ENCODE assay signal across 8 mouse cellular contexts in the genomic region with DNA sequence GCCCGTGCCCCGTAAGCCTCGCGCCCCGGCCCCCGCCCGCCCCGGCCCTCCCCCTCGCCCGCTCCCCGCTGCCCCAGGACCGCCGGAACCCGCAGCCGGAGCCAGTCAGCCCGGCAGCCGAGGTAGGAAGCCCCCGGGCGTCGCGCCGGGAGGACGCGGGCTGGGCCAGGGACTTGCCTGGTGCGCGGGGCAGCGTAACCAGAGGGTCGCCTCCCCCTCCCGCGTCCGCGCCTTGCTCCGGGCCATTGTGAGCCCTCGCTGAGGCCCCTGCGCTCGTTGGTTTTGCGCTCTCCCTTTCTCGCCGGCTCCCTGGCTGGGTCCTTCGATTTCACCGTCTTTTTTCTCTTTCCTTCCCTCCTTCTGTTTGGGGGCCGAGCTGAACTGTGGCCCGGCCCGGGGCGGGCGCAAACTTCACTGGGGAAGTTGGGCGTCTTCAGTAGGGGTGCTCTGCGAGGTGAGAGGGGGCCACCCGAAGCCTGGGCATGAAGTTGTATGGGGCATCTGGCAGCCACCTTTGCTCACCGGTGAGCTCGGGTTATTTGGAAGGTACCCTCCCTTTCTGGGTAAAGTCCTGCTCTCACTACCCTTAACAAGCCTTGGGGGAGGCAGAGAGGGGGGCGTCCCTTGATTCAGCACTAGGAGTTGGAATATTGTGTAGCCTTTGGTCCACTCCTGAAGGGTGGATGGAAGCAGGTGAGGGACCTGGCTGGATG. TPM values are rescaled to one million over a fixed set of nuclear protein-coding genes. Genes with fewer than 3 reads are reported as not detected.
DNase-seq lines count a peak whose midpoint lies in the region; ATAC-seq lines count a peak whose summit lies in the region.

No protein-coding gene starts in this region.

- H3K36me3 ChIP-seq in forebrain, embryonic 16.5 days (ENCODE audit: control insufficient read depth, insufficient read depth) = no peaks in the 10 kb centered on the region; the same call in 1 of the 2 replicates
- peaks cover 16% of the 10 kb centered on the region for H3K36me3 ChIP-seq in limb, embryonic 13.5 days
- H3K36me3 ChIP-seq in neural tube, embryonic 15.5 days = 0 out of 2 replicates have a peak, but pooled peaks cover 4% of the 10 kb centered on the region

- H3K27me3 ChIP-seq in forebrain, embryonic 16.5 days (replicated peaks; ENCODE audit: control insufficient read depth, insufficient read depth, low read length) = no peaks in the 10 kb centered on the region
- no peaks in the 10 kb centered on the region for H3K27me3 ChIP-seq in limb, embryonic 13.5 days
- no peaks in the 10 kb centered on the region for H3K27me3 ChIP-seq in neural tube, embryonic 15.5 days (replicated peaks)

- 0% methylated on average over 43 of the region's 52 CpGs for WGBS in forebrain, embryonic 16.5 days
- WGBS in limb, embryonic 13.5 days = under 1% methylated on average over 43 of the region's 52 CpGs
- WGBS in neural tube, embryonic 15.5 days = under 1% methylated on average over 49 of the region's 52 CpGs

- H3K9ac ChIP-seq in forebrain, embryonic 16.5 days (replicated peaks; ENCODE audit: low read depth, low read length) = peak overlapping the region; percentile 83
- peak overlapping the region; percentile 97 for H3K9ac ChIP-seq in limb, embryonic 13.5 days
- peak overlapping the region; percentile 88 for H3K9ac ChIP-seq in neural tube, embryonic 15.5 days (replicated peaks)

- H3K4me1 ChIP-seq in forebrain, embryonic 16.5 days (replicated peaks; ENCODE audit: control insufficient read depth, insufficient read depth, low read length) = peaks cover 57% of the 10 kb centered on the region
- peaks cover 70% of the 10 kb centered on the region for H3K4me1 ChIP-seq in limb, embryonic 13.5 days
- H3K4me1 ChIP-seq in neural tube, embryonic 15.5 days = peaks cover 72% of the 10 kb centered on the region

- H3K4me2 ChIP-seq in forebrain, embryonic 16.5 days (ENCODE audit: low read length) = peak overlapping the region; percentile 91
- peak overlapping the region; percentile 100 for H3K4me2 ChIP-seq in limb, embryonic 13.5 days (replicated peaks)
- H3K4me2 ChIP-seq in neural tube, embryonic 15.5 days = peak overlapping the region; percentile 95

- peak; percentile 52 for DNase-seq in cerebellum, adult 11-12 months
- DNase-seq in cerebellum, postnatal 25 days = no peak
- DNase-seq in right cerebral cortex, postnatal 10 days (ENCODE audit: low spot score in 2 of 2) = peak; percentile 54 to 56
- no peak for DNase-seq in right cerebral cortex, adult 2 months (ENCODE audit: low spot score in 2 of 2)
- DNase-seq in urinary bladder, adult 2 months (ENCODE audit: low spot score) = no peak

- no peaks in the 10 kb centered on the region for H3K9me3 ChIP-seq in forebrain, embryonic 16.5 days (ENCODE audit: control insufficient read depth, low read length)
- no peaks in the 10 kb centered on the region for H3K9me3 ChIP-seq in limb, embryonic 13.5 days
- H3K9me3 ChIP-seq in neural tube, embryonic 15.5 days (replicated peaks) = no peaks in the 10 kb centered on the region

- peak overlapping the region; percentile 57 for H3K4me3 ChIP-seq in forebrain, embryonic 16.5 days (replicated peaks; ENCODE audit: low read length)
- H3K4me3 ChIP-seq in limb, embryonic 13.5 days = peak overlapping the region; percentile 90
- peak overlapping the region; percentile 82 for H3K4me3 ChIP-seq in neural tube, embryonic 15.5 days (replicated peaks)

- peak; percentile 54 for ATAC-seq in forebrain, embryonic 16.5 days
- ATAC-seq in limb, embryonic 13.5 days (ENCODE audit: low FRiP score, low read depth) = peak; percentile 9; the same call in 1 of the 2 replicates
- ATAC-seq in neural tube, embryonic 15.5 days (ENCODE audit: low FRiP score) = peak; percentile 46

- H3K27ac ChIP-seq in forebrain, embryonic 16.5 days (ENCODE audit: low read length) = peak overlapping the region; percentile 91
- H3K27ac ChIP-seq in limb, embryonic 13.5 days = peak overlapping the region; percentile 96
- peak overlapping the region; percentile 94 for H3K27ac ChIP-seq in neural tube, embryonic 15.5 days (replicated peaks)

RNA-seq across cellular contexts. Expression of a gene that starts 0.5 kb away (rescaled TPM):
- 10.8 and 12.1 TPM in 2 replicates for polyA plus RNA-seq in forebrain, embryonic 16.5 days (2015; fragmentation: Nextera tagmentation; extraction: Ambion mirVana)
- polyA plus RNA-seq in limb, embryonic 13.5 days (2015; fragmentation: Nextera tagmentation; extraction: Ambion mirVana) = 32.0 and 39.4 TPM in 2 replicates
- polyA plus RNA-seq in neural tube, embryonic 15.5 days (2015; fragmentation: Nextera tagmentation; extraction: Ambion mirVana) = 17.2 and 18.7 TPM in 2 replicates
- 40.3 and 43.3 TPM in 2 replicates for polyA plus RNA-seq in urinary bladder, adult 2 months (2012; rRNA removed)

RNA-seq across cellular contexts. Expression of a gene that starts 29.8 kb away (rescaled TPM):
- polyA plus RNA-seq in forebrain, embryonic 16.5 days (2015; fragmentation: Nextera tagmentation; extraction: Ambion mirVana) = 132 and 157 TPM in 2 replicates
- polyA plus RNA-seq in limb, embryonic 13.5 days (2015; fragmentation: Nextera tagmentation; extraction: Ambion mirVana) = 105 and 106 TPM in 2 replicates
- 150 and 179 TPM in 2 replicates for polyA plus RNA-seq in neural tube, embryonic 15.5 days (2015; fragmentation: Nextera tagmentation; extraction: Ambion mirVana)
- polyA plus RNA-seq in urinary bladder, adult 2 months (2012; rRNA removed) = 57.5 and 64.8 TPM in 2 replicates

RNA-seq across cellular contexts. Expression of a gene that starts 35.3 kb away (rescaled TPM):
- polyA plus RNA-seq in forebrain, embryonic 16.5 days (2015; fragmentation: Nextera tagmentation; extraction: Ambion mirVana) = 13.2 and 14.9 TPM in 2 replicates
- 24.9 and 26.3 TPM in 2 replicates for polyA plus RNA-seq in limb, embryonic 13.5 days (2015; fragmentation: Nextera tagmentation; extraction: Ambion mirVana)
- 8.6 and 12.3 TPM in 2 replicates for polyA plus RNA-seq in neural tube, embryonic 15.5 days (2015; fragmentation: Nextera tagmentation; extraction: Ambion mirVana)
- 8.4 and 9.3 TPM in 2 replicates for polyA plus RNA-seq in urinary bladder, adult 2 months (2012; rRNA removed)

RNA-seq across cellular contexts. Expression of a gene that starts 44.8 kb away (rescaled TPM):
- 3.2 and 4.3 TPM in 2 replicates for polyA plus RNA-seq in forebrain, embryonic 16.5 days (2015; fragmentation: Nextera tagmentation; extraction: Ambion mirVana)
- 35.6 and 35.9 TPM in 2 replicates for polyA plus RNA-seq in limb, embryonic 13.5 days (2015; fragmentation: Nextera tagmentation; extraction: Ambion mirVana)
- 7.1 and 8.8 TPM in 2 replicates for polyA plus RNA-seq in neural tube, embryonic 15.5 days (2015; fragmentation: Nextera tagmentation; extraction: Ambion mirVana)
- 26.6 and 28.5 TPM in 2 replicates for polyA plus RNA-seq in urinary bladder, adult 2 months (2012; rRNA removed)

RNA-seq across cellular contexts. Expression of a gene that starts 44.8 kb away (rescaled TPM):
- polyA plus RNA-seq in forebrain, embryonic 16.5 days (2015; fragmentation: Nextera tagmentation; extraction: Ambion mirVana) = 60.3 and 61.9 TPM in 2 replicates
- 56.6 and 60.0 TPM in 2 replicates for polyA plus RNA-seq in limb, embryonic 13.5 days (2015; fragmentation: Nextera tagmentation; extraction: Ambion mirVana)
- 68.6 and 71.0 TPM in 2 replicates for polyA plus RNA-seq in neural tube, embryonic 15.5 days (2015; fragmentation: Nextera tagmentation; extraction: Ambion mirVana)
- 36.6 and 37.9 TPM in 2 replicates for polyA plus RNA-seq in urinary bladder, adult 2 months (2012; rRNA removed)

Comparison
In these comparisons a context has a peak if more than half of its experiments do, and no peak if none do; other contexts are left out.
1. DNase-seq: peak in cerebellum, adult 11-12 months (single experiment) and right cerebral cortex, postnatal 10 days (2 of 2); none in cerebellum, postnatal 25 days (0 of 2), right cerebral cortex, adult 2 months (0 of 2) and urinary bladder, adult 2 months (single experiment).
2. Peak in every context shown above with its lines, with median percentiles within 50 percentile points of each other: ATAC-seq, H3K27ac ChIP-seq, H3K4me2 ChIP-seq, H3K4me3 ChIP-seq and H3K9ac ChIP-seq.